Mouse (Mus musculus) 3T3-L1 (cell line): ENCODE data around the gene Nfasc.

ENCODE experiments used
- DNase-seq: peaks from one replicate; pipeline ENCODE4 v3.0.0-alpha.2; 2015; ENCODE audit warnings: low read depth, low spot score

The Nfasc gene

GRCm38 (mm10) chr1:132741175-132741997 lies at the start of gene Nfasc:
Gene Nfasc (minus strand): TSS chr1:132741797.
- no peak for DNase-seq

GRCm38 (mm10) chr1:132791049-132791448 lies 49.5 kb upstream of the Nfasc start:
- peak; percentile 10 for DNase-seq

DNA sequence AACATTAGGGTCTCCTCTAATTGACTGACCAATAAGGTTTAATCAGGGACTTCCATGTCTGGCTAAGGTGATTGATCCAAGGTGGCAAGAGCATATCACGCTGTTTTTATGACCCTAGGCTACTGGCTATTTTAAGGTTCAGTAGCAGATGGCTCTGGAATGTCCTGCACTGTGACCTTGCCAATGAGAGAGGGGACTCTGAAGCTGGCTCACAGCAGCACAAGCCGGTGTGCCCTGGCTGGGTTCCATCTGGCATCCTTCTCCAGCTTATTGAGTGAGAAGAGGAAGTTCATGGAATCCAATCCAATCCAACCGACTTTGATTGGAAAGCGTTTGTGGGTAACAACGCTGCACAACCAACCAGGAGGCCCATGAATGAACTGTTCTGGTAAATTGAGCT lies 45.3 kb upstream of the Nfasc start:
- no peak for DNase-seq

DNA sequence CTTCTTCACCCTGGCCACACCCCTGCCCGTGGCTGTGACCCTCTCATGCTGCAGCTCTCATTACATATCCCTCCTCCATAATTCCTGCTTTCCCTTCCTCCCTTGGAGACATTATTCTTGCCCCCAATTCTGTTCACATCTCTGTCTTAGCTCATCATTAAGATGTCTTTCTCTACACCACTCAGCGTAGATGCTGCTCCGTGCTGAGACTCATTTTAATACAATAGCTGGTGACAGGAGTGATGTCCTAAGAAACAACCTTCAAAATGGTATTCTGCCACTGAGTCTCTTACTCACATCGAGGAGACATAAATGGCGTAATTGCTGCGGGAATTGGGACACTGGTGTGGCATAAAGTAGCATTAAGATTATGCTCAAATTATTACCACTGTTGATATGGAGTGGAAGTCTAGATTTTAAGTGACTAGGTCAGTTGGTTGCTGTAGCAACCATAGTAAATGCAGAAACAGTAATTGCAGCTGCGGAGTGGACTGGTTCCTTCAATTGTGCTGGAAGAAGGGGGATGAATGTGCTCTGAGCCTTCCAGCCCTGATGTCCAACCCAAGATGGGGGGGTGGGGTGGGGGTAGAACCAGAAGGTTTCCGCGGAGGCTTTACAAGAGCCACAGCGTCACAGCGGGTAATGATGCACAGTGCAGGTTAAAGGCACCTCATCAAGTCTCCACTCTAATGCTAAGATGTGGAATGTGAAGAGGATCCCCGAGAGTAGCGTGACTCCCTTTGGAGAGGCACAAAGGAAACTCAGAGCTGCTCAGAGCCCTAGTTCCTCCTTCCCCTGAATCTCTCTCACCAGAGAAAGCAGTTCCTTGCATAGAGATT lies 40.2 kb upstream of the Nfasc start:
- no peak for DNase-seq

DNA sequence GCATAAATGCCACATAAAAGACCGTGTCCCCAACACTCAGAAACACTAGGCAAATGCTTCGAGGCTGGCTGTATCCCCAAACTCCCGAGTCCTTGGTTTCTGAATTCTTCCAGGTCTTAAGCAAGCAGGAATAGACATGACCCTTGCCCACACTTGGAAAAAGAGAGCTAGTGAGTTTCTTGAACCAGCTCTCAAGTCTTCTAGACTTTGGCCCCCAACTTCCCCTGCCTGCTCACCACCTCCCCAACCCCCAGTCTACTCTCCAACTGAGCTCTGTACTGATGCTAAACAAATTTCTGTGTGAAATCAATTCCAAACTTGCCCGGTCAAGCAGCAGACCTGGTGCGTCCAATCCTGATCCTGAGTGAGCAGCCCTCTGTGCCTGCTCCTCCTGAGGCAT lies 39.4 kb upstream of the Nfasc start:
- DNase-seq = no peak

- DNase-seq = no peak
These were observed 38.7 kb upstream of the Nfasc start for GRCm38 (mm10) chr1:132780254-132780653.

DNA sequence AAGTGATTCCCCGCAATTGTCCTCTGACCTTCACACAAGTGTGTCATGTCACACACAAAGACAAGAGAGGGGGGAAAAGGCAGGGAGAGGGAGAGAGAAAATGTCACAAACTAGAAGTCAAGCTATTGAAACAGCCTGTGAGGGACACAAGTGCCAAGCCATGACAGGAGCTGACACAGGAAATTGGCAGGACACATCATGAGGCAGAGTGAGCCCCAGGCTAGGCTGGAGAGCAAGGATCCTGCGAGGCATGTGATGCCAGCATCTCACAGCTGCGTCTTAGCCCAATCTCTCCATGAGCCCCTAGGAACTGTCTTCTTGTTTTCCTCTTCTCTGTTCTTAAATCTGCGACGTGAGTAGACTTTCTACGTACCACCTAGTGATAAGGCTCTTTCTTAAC lies 33.4 kb upstream of the Nfasc start:
- DNase-seq = no peak

DNA sequence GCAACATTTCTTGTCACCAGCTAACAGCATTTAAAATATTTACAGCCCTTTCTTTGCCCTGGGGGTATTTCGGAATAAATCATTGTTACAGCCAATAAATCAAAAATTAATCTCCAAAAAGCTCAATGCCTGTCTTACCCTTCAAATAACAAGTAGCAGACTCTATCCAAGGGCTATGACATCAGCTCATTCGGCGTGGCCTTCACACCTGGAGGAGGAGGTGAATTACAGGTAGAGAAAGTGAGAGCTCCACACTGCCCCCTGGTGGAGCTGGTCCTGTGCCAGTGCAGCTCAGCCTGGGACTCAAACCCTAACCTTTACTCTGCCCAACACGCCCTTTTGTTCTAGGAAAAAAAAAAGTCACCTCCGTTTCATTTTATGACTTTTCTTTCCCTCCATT lies 29.8 kb upstream of the Nfasc start:
- peak; percentile 3 for DNase-seq

DNA sequence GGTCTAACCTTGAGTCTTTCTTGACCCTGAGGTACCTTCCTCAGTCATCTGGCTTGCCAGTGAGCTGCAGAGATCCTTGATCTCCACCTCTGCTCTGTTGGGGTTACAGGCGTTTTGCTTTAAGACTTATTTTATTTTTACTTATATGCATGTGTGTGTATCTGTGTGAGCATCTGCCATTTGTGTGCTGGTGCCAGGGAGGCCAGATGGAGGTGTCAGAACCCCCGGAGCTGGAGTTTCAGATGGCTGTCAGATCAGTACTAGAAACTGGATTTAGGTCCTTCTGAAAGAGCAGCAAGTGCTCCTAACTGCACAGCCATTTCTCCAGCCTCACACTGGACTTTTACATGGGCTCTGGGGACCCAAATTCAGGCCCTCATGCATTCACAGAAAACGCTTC lies 28.0 kb upstream of the Nfasc start:
- no peak for DNase-seq

- DNase-seq = no peak
These were observed 25.8 kb upstream of the Nfasc start for GRCm38 (mm10) chr1:132767422-132767821.

DNA sequence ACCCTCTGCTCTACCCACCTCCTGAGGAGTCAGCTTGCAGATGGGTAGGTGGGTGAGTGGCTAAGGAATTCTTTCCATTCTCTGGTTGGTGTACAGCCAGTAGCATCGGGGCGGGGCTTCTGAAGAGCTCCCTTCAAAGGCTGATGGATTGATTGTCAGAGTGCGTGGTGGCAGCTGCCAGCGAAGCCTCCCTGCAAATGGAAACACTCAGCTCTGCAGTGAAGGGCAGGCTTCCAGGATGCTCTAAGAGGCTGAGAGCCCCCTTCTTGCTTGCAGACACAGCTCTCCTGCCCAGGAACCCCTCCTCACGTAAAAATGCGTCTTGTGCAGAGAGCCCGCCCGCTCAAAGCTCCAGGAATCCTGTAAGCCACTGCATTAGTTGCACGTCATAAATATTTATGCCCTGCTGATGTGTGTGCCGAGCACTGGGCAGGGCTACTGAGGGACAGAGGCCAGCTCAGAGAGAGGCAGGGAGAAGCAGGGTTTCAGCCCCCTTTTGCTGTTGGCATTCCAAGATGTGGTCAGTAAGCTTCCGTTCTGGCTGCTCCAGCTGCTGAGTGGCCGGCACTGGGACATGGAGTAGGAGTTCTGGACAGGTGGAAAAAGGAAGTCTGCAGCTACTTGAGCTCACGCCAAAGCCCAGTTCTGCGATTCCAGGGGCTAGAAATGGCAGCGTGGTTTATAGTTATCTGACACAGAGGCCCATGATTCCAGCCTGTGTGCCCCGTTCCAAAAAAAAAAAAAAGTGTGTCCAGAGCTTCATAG lies 24.5 kb upstream of the Nfasc start:
- DNase-seq = no peak

DNA sequence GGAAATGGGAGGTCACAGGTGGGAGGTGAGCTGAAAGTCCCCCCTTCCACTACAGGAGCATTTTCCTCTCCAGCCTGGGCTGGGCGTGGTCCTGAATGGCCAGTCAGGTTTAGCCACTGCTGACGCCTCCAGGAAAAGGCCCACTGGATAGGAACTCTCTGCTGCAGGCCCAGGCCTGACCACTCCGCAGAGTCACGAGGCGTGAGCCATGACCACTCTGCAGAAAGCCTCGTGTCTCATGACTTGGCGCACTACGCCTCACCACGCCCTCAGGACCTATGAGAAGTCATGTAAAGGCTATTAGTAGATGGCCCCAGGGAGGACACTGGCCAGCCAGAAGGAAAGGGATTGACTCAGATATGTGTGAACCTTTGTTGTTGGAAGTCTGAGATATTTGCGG lies 23.6 kb upstream of the Nfasc start:
- DNase-seq = peak; percentile 15

DNA sequence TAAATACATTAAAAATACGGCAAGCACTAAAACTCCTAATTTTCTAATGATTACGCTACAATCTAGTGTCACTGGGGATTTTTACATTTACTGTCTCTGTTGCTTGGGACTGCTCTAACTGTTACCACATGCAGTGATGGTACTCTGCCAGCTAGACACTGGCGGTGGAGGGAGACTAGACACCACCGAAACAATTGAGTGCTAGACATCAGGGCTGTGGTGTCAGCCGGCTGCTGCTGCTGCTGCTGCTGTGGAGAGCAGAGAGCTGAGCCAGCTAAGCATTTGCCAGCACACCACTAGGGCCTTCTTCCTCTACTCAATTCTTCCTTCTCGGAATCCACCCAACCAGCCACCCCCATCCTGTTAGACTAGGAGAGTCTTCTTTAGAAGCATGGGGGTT lies 17.8 kb upstream of the Nfasc start:
- peak; percentile 21 for DNase-seq

GRCm38 (mm10) chr1:132758656-132759370 lies 17.2 kb upstream of the Nfasc start:
- DNase-seq = peak; percentile 67

DNA sequence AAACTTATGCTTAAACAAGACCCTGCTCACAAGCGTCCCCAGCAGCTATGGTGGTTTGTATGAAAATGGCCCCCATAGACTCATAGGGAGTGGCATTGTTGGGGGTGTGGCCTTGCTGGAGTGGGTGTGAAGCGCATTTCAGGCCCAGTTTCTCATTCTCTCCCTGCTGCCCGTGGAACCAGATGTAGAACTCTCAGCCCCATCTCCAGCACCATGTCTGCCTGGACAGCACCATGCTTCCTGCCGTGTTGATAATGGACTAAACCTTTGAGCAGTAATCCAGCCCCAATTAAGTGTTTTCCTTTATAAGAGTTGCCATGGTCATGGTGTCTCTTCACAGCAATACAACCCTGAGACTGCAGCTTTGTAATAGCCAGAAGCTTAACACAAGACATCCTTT lies 13.6 kb upstream of the Nfasc start:
- DNase-seq = no peak

- DNase-seq = no peak
These were observed 7.8 kb upstream of the Nfasc start for GRCm38 (mm10) chr1:132749217-132749884.

DNA sequence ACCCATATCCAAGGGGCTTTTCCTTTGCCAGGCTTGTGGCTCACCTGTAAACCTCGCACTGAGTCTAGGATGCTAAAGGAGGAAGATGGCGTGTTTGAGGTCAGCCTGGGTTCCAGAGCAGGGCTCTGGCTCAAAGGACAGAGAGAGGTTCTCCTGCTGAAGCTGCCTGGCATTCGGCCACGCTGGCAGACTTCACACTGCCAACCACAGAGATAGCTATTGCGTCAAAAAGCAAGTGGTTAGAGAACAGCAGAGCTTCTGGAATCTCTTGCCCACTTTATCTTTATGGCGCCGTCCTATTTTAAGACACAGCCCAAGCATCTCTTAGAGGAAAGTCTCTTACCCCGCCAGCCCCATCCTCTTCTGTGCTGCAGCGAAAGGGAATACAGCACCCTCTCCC lies 4.7 kb upstream of the Nfasc start:
- no peak for DNase-seq

DNA sequence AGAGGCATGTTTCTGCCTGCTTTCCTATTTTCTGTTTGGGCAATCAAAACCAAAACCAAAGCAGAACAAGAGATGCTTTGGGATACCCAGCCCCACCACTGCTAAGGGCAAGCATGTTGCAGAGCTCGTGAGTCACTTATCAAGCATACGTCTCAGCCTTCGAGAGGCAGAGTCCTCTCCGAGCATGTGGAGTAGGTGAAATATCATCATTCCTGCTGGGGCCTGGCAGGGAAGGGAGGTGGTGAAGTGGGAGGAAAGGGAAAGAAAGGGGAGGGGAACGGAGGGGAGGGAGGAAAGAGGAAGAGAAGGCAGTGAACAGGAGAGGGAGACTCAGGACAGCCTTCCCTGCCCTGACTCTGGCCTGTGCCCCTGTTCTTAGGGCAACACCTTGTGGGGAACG lies 4.0 kb upstream of the Nfasc start:
- no peak for DNase-seq

GRCm38 (mm10) chr1:132739077-132739521 lies 2.5 kb downstream of the Nfasc start:
- no peak for DNase-seq

DNA sequence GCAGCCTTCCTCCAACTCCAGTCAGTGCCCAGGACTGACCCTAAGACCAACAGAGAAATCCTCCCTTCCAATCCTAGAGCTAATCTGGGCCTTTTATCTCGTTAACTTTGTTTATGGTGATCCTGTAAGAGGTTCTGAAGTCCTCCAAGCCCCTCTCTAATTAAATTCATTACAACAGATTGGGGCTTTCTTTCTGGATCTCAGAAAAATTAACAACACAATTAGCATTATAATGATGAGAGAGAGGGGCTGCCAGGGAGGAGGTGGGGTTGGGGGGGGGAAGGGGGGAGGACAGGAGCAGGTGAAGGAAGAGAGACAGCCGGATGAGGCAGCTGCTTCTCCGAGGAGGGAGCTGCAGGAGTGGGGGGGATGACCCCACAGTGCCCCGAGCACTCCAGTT lies 5.4 kb downstream of the Nfasc start:
- DNase-seq = no peak
